Mouse (Mus musculus) testis, adult 2 months (tissue): ENCODE results near the gene Hist2h2aa1. TPM values are rescaled to one million over a fixed set of nuclear protein-coding genes. Genes with fewer than 3 reads are reported as not detected.
"Not testable (repeated sequence)": the region's sequence is repeated elsewhere in the genome, so short reads cannot be mapped to it uniquely, and the experiment has no call there.

ENCODE experiments used
- H3K27ac ChIP-seq: fragments of 200-500 bp; 2 replicates; pipeline ENCODE4 v1.5.1; 2012; ENCODE audit warnings: low read depth, low read length; ENCODE audit not compliant: control insufficient read depth, insufficient read depth
- H3K27me3 ChIP-seq: fragments of 200-500 bp; 2 replicates; pipeline ENCODE4 v1.6.1; 2012; ENCODE audit warnings: mild to moderate bottlenecking, low read length, moderate library complexity; ENCODE audit not compliant: control insufficient read depth, insufficient read depth
- H3K36me3 ChIP-seq: fragments of 200-500 bp; 2 replicates; pipeline ENCODE4 v1.6.1; 2012; ENCODE audit warnings: mild to moderate bottlenecking, low read length; ENCODE audit not compliant: control insufficient read depth, insufficient read depth
- H3K4me1 ChIP-seq: fragments of 200-500 bp; 2 replicates; pipeline ENCODE4 v1.6.1; 2012; ENCODE audit warnings: low read length; ENCODE audit not compliant: control insufficient read depth, insufficient read depth
- H3K4me3 ChIP-seq: fragments of 200-500 bp; 2 replicates; pipeline ENCODE4 v1.5.1; 2012; ENCODE audit warnings: low read depth, mild to moderate bottlenecking, low read length, moderate library complexity, mixed read lengths; ENCODE audit not compliant: control insufficient read depth
- CTCF ChIP-seq: fragments of 200-500 bp; IDR thresholded peaks from 2 replicates; pipeline ENCODE4 v1.5.1; 2012; ENCODE audit warnings: low read depth, mild to moderate bottlenecking, inconsistent platforms, low read length, moderate library complexity; ENCODE audit not compliant: control insufficient read depth, insufficient read depth, insufficient replicate concordance
- POLR2A ChIP-seq: fragments of 200-500 bp; IDR thresholded peaks from 2 replicates; pipeline ENCODE4 v1.6.1; 2012; ENCODE audit warnings: low read depth, mild to moderate bottlenecking, inconsistent platforms, low read length, moderate library complexity; ENCODE audit not compliant: control insufficient read depth
- polyA plus RNA-seq: library from polyadenylated mRNA; depleted of rRNA; stranded (reverse); fragments of >200 nt; gene quantifications from 2 replicates; pipeline ENCODE4 v1.2.3, GENCODE M21; 2012

Gene Hist2h2aa1
- polyA plus RNA-seq, 1 experiment = 1,076 TPM

- Histone ChIP-seq H3K27me3 (no peaks in the 10 kb centered on the region; the same call in 1 of the 2 replicates), H3K27ac (no peak overlapping the region), H3K4me1 (peaks cover 17% of the 10 kb centered on the region), H3K36me3 (no peaks in the 10 kb centered on the region), H3K4me3 (no peak overlapping the region)
- no peak for TF ChIP-seq POLR2A
- TF ChIP-seq CTCF = no peak
These were observed 20.9 kb downstream of the Hist2h2aa1 start for GRCm38 (mm10) chr3:96266132-96266710.

GRCm38 (mm10) chr3:96267541-96267940 lies 22.2 kb downstream of the Hist2h2aa1 start:
- no peak overlapping the region for H3K4me3 ChIP-seq
- no peaks in the 10 kb centered on the region for H3K36me3 ChIP-seq
- no peaks in the 10 kb centered on the region; the same call in 1 of the 2 replicates for H3K27me3 ChIP-seq
- peaks cover 16% of the 10 kb centered on the region for H3K4me1 ChIP-seq
- H3K27ac ChIP-seq = no peak overlapping the region; the same call in 1 of the 2 replicates
- TF ChIP-seq POLR2A (no peak), CTCF (no peak)

- TF ChIP-seq CTCF = no peak
- TF ChIP-seq POLR2A = peak; percentile 60; the same call in 1 of the 2 replicates
- Histone ChIP-seq H3K4me3 (peak within 1 kb of the TSS; percentile 83), H3K36me3 (no peaks in the 10 kb centered on the region), H3K27ac (peak within 1 kb of the TSS; percentile 82), H3K27me3 (no peaks in the 10 kb centered on the region; the same call in 1 of the 2 replicates), H3K4me1 (peaks cover 16% of the 10 kb centered on the region)
These were observed 22.9 kb downstream of the Hist2h2aa1 start, which contains the start of gene Hist2h3b for GRCm38 (mm10) chr3:96268051-96268775. Gene Hist2h3b (plus strand): TSS chr3:96268654.

GRCm38 (mm10) chr3:96268776-96269378 lies 23.6 kb downstream of the Hist2h2aa1 start:
- peak overlapping the region; percentile 72 for H3K4me3 ChIP-seq
- peak overlapping the region; percentile 82 for H3K27ac ChIP-seq
- H3K27me3 ChIP-seq, H3K36me3 ChIP-seq: not testable (repeated sequence)
- peaks cover 14% of the 10 kb centered on the region for H3K4me1 ChIP-seq

GRCm38 (mm10) chr3:96269511-96270474 lies 24.5 kb downstream of the Hist2h2aa1 start, which contains the start of gene Hist2h2bb:
Gene Hist2h2bb (plus strand): TSS chr3:96269752.
- TF ChIP-seq CTCF = no peak
- peak; percentile 90 for TF ChIP-seq POLR2A
- Histone ChIP-seq H3K4me3 (peak within 1 kb of the TSS; percentile 83), H3K27ac (peak within 1 kb of the TSS; percentile 82)

GRCm38 (mm10) chr3:96273591-96274465 lies 28.5 kb downstream of the Hist2h2aa1 start:
- Histone ChIP-seq H3K4me3 (no peak overlapping the region), H3K27ac (no peak overlapping the region), H3K36me3 (no peaks in the 10 kb centered on the region), H3K27me3 (no peaks in the 10 kb centered on the region), H3K4me1 (peaks cover 17% of the 10 kb centered on the region)
- no peak for TF ChIP-seq CTCF
- TF ChIP-seq POLR2A = no peak

More at GRCm38 (mm10) chr3:96269511-96270474, 24.5 kb downstream of the Hist2h2aa1 start, which contains the start of gene Hist2h2bb:
- Histone ChIP-seq H3K4me1 (peaks cover 14% of the 10 kb centered on the region), H3K27me3 (no peaks in the 10 kb centered on the region), H3K36me3 (no peaks in the 10 kb centered on the region)
